Mouse (Mus musculus) spleen, adult 2 months (tissue): ENCODE measurements around the gene Maml2.

ENCODE experiments used
- CTCF ChIP-seq: fragments of 200-500 bp; IDR thresholded peaks from 2 replicates; pipeline ENCODE4 v1.5.1; 2011; ENCODE audit warnings: mild to moderate bottlenecking, inconsistent platforms; ENCODE audit not compliant: insufficient read depth, insufficient read length, insufficient replicate concordance; ENCODE audit errors: extremely low read depth
- POLR2A ChIP-seq: fragments of 200-500 bp; IDR thresholded peaks from 2 replicates; pipeline ENCODE4 v1.6.1; 2011; ENCODE audit warnings: low read depth, low read length, inconsistent platforms

DNA sequence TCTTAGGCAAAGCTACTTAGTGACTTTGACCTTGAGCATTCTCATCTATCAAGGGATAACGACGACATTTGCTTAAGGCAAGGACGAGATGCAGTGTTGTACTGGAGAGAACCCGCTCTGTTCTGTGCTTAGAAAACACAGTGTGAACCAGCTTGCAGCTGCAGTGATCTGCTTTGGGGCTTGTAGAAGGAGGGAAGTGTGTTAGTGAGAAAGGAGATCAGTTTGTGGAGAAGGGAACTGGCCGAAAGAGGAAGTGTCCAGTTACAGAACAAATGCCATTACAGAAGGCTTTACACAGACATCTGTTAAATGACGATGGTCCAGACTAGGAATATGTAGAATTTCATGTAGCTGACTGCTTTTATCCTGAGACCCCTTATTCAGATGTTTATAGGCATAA lies 243.0 kb downstream of the Maml2 start:
- TF ChIP-seq POLR2A (no peak), CTCF (no peak)
